26 mouse cellular contexts compared by ENCODE assay signal in genomic region chr8:44801604-44802206, GRCm38 (mm10).
DNase-seq lines count a peak whose midpoint lies in the region; ATAC-seq and TF ChIP-seq lines count a peak whose summit lies in the region.
"Had no signal": no experiment of that assay in that cellular context is flagged by ENCODE, and none has a peak within 500 bp of the region (broad histone marks: within the 10 kb centered on the region; RNA-seq: fewer than 3 reads in every experiment).

No protein-coding gene starts in this region.

- H3K9ac ChIP-seq in liver, postnatal 0 days (replicated peaks) = no peak overlapping the region
- H3K9ac ChIP-seq in liver, embryonic 12.5 days = no peak overlapping the region
- H3K9ac ChIP-seq in kidney, embryonic 15.5 days = no peak overlapping the region
- H3K9ac ChIP-seq in stomach, embryonic 16.5 days (ENCODE audit: low read length) = no peak overlapping the region
- H3K9ac ChIP-seq: embryonic facial prominence, embryonic 12.5 days; forebrain, embryonic 13.5 days; hindbrain, embryonic 13.5 days; lung, embryonic 15.5 days; midbrain, embryonic 12.5 days; neural tube, embryonic 12.5 days had no signal

- TF ChIP-seq EP300 in liver, postnatal 0 days (IDR thresholded peaks at IDR 0.05; ENCODE audit: low read depth) = no peak

- DNase-seq in heart, adult 11 months = peak; percentile 44
- DNase-seq in heart, adult 9 months (ENCODE audit: low spot score in 2 of 2) = no peak
- no peak for DNase-seq in liver, postnatal 0 days
- DNase-seq in neural tube, embryonic 10.5 days (ENCODE audit: extremely low spot score, low spot score) = no peak
- DNase-seq in right cerebral cortex, adult 2 months (ENCODE audit: low spot score in 2 of 2) = no peak
- DNase-seq: cerebellum, adult 18-20 months; cerebellum, postnatal 36 days; gastrocnemius, postnatal 10 days; left cerebral cortex, postnatal 4 days; thymus, adult 2 months had no signal

- ATAC-seq in liver, postnatal 0 days = no peak
- ATAC-seq in liver, embryonic 12.5 days = no peak
- ATAC-seq in kidney, embryonic 15.5 days (replicated peaks; ENCODE audit: low FRiP score) = peak; percentile 71
- no peak for ATAC-seq in stomach, embryonic 16.5 days (ENCODE audit: insufficient read depth, low FRiP score)
- ATAC-seq: activated CD4-positive, CD25-positive, alpha-beta regulatory T cell, adult 4 months; CD4-positive, CD25-positive, alpha-beta regulatory T cell, adult 4 months; forebrain, embryonic 13.5 days; inflammation-experienced regulatory T-cells, adult 6 months had no signal

- H3K4me2 ChIP-seq in liver, postnatal 0 days (ENCODE audit: low read depth, low read length) = no peak overlapping the region
- H3K4me2 ChIP-seq in liver, embryonic 12.5 days = no peak overlapping the region
- H3K4me2 ChIP-seq in kidney, embryonic 15.5 days = no peak overlapping the region
- H3K4me2 ChIP-seq in stomach, embryonic 16.5 days (ENCODE audit: low read depth, low read length) = no peak overlapping the region
- H3K4me2 ChIP-seq: embryonic facial prominence, embryonic 12.5 days; forebrain, embryonic 13.5 days; heart, embryonic 11.5 days; hindbrain, embryonic 13.5 days; liver, embryonic 11.5 days; lung, embryonic 15.5 days; midbrain, embryonic 12.5 days; neural tube, embryonic 12.5 days had no signal

- 71% methylated on average over 6 of the region's 6 CpGs for WGBS in liver, postnatal 0 days (ENCODE audit: insufficient replicate concordance)
- WGBS in liver, embryonic 12.5 days (ENCODE audit: insufficient replicate concordance) = 67% methylated on average over 6 of the region's 6 CpGs
- WGBS in kidney, embryonic 15.5 days = 21% methylated on average over 6 of the region's 6 CpGs
- 34% methylated on average over 6 of the region's 6 CpGs for WGBS in stomach, embryonic 16.5 days

- 0 out of 2 replicates have a peak, but pooled peaks cover 4% of the 10 kb centered on the region for H3K4me1 ChIP-seq in liver, postnatal 0 days (ENCODE audit: insufficient read depth)
- no peaks in the 10 kb centered on the region for H3K4me1 ChIP-seq in liver, embryonic 12.5 days
- H3K4me1 ChIP-seq in kidney, embryonic 15.5 days = peaks cover 28% of the 10 kb centered on the region
- peaks cover 17% of the 10 kb centered on the region for H3K4me1 ChIP-seq in stomach, embryonic 16.5 days (ENCODE audit: control insufficient read depth, insufficient read depth, low read length)
- H3K4me1 ChIP-seq: forebrain, embryonic 13.5 days; hindbrain, embryonic 13.5 days; neural tube, embryonic 12.5 days had no signal

- TF ChIP-seq CTCF in liver, postnatal 0 days (IDR thresholded peaks at IDR 0.05; ENCODE audit: low read depth) = no peak

- H3K27ac ChIP-seq in liver, postnatal 0 days (ENCODE audit: low read depth) = peak overlapping the region; percentile 2; the same call in 1 of the 2 replicates
- H3K27ac ChIP-seq in liver, embryonic 12.5 days = no peak overlapping the region
- H3K27ac ChIP-seq in kidney, embryonic 15.5 days = peak overlapping the region; percentile 80
- H3K27ac ChIP-seq in stomach, embryonic 16.5 days (ENCODE audit: low read length) = peak overlapping the region; percentile 30; the same call in 1 of the 2 replicates
- H3K27ac ChIP-seq: embryonic facial prominence, embryonic 12.5 days; forebrain, embryonic 13.5 days; hindbrain, embryonic 13.5 days; left cerebral cortex, adult 2 months; midbrain, embryonic 12.5 days; neural tube, embryonic 12.5 days had no signal

- no peaks in the 10 kb centered on the region for H3K36me3 ChIP-seq in liver, postnatal 0 days (replicated peaks; ENCODE audit: insufficient read depth, low read length)
- no peaks in the 10 kb centered on the region for H3K36me3 ChIP-seq in liver, embryonic 12.5 days
- H3K36me3 ChIP-seq in kidney, embryonic 15.5 days = no peaks in the 10 kb centered on the region
- no peaks in the 10 kb centered on the region for H3K36me3 ChIP-seq in stomach, embryonic 16.5 days (ENCODE audit: control insufficient read depth, insufficient read depth, low read length)
- H3K36me3 ChIP-seq: embryonic facial prominence, embryonic 12.5 days; hindbrain, embryonic 13.5 days; lung, embryonic 15.5 days; midbrain, embryonic 12.5 days; neural tube, embryonic 12.5 days had no signal

- no peak overlapping the region for H3K4me3 ChIP-seq in liver, postnatal 0 days (ENCODE audit: low read depth, low read length)
- H3K4me3 ChIP-seq in liver, embryonic 12.5 days = no peak overlapping the region
- H3K4me3 ChIP-seq in kidney, embryonic 15.5 days (replicated peaks) = no peak overlapping the region
- H3K4me3 ChIP-seq in stomach, embryonic 16.5 days (replicated peaks; ENCODE audit: low read length) = no peak overlapping the region
- H3K4me3 ChIP-seq: embryonic facial prominence, embryonic 12.5 days; erythroblast, embryonic 14.5 days; forebrain, embryonic 13.5 days; hindbrain, embryonic 13.5 days; left cerebral cortex, adult 2 months; lung, embryonic 15.5 days; midbrain, embryonic 12.5 days; neural tube, embryonic 12.5 days had no signal

- H3K9me3 ChIP-seq in liver, postnatal 0 days (ENCODE audit: low read length) = no peaks in the 10 kb centered on the region
- no peaks in the 10 kb centered on the region for H3K9me3 ChIP-seq in liver, embryonic 12.5 days (replicated peaks)
- H3K9me3 ChIP-seq in kidney, embryonic 15.5 days (replicated peaks) = no peaks in the 10 kb centered on the region; the same call in 1 of the 2 replicates
- no peaks in the 10 kb centered on the region for H3K9me3 ChIP-seq in stomach, embryonic 16.5 days (replicated peaks; ENCODE audit: control insufficient read depth, low read length)
- H3K9me3 ChIP-seq: embryonic facial prominence, embryonic 12.5 days; forebrain, embryonic 13.5 days; hindbrain, embryonic 13.5 days; lung, embryonic 15.5 days; midbrain, embryonic 12.5 days; neural tube, embryonic 12.5 days had no signal

- H3K27me3 ChIP-seq in liver, postnatal 0 days (ENCODE audit: insufficient read depth, low read length) = no peaks in the 10 kb centered on the region
- no peaks in the 10 kb centered on the region for H3K27me3 ChIP-seq in liver, embryonic 12.5 days (replicated peaks)
- H3K27me3 ChIP-seq in kidney, embryonic 15.5 days = no peaks in the 10 kb centered on the region
- H3K27me3 ChIP-seq in stomach, embryonic 16.5 days (ENCODE audit: control insufficient read depth, insufficient read depth, low read length) = no peaks in the 10 kb centered on the region
- H3K27me3 ChIP-seq: embryonic facial prominence, embryonic 12.5 days; forebrain, embryonic 13.5 days; hindbrain, embryonic 13.5 days; lung, embryonic 15.5 days; midbrain, embryonic 12.5 days; neural tube, embryonic 12.5 days had no signal
